Mouse (Mus musculus) kidney, adult 9 months (tissue): ENCODE data around the gene Rufy1.

ENCODE experiments used
- DNase-seq: peaks from one replicate; pipeline ENCODE4 v3.0.0; 2022

Gene Rufy1

GRCm38 (mm10) chr11:50421934-50422780 is 8.8 kb downstream of the Rufy1 start:
- peak; percentile 60 for DNase-seq

GRCm38 (mm10) chr11:50421461-50421860 is 9.5 kb downstream of the Rufy1 start:
- DNase-seq, result no peak

GRCm38 (mm10) chr11:50417856-50418255 is 13.1 kb downstream of the Rufy1 start:
- DNase-seq, result no peak

GRCm38 (mm10) chr11:50415563-50416241 is 15.2 kb downstream of the Rufy1 start:
- DNase-seq, result no peak

DNA sequence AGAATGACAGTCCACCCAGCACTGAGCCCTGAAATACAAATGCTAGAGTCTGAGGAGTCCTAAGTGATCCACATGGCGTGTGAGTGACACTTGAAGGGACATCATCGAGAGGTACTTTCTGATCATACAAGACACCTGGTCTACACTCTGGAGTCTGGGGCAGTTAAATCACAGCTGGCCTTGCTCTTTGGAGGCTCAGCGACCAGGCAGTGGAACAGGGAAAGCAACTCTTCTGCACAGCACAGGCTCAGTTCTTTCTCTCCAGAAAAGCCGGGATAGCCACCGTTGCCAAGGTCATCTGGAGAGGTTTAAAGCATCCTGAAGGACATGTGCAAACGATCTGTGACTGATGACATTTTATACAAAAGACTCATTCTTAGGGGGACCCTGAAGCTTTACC is 23.7 kb downstream of the Rufy1 start:
- no peak for DNase-seq

DNA sequence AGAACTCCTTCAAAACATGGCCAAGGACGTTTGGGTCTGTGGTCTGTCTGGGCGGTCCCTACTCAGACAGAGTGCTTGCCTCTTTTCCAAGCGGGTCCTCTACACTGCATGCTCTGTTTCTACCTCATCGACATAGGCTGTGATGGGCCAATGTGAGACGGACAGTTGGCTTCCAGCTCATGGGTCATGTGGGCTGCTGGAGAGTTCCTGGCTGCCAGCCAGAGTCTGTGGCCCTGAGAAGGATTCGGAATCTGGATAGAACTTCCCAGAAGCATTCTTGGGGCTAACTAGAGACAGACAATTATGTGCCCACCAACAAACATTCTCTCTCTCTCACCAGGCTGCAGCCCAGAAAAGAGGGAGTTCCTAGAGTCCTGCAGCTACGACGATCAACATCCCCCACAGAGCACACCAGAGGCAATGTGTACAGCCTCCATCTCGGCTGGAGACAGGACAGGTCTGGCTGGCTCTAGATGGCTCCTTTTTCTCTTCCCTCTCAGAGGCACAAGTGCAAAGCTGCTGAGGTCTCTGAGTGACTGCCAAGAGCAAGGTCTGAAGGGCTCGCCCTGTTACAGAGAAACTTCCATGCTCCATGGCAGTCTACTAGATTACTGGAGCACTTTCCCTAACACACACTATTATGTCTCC is 27.4 kb downstream of the Rufy1 start:
- DNase-seq, result peak; percentile 61

GRCm38 (mm10) chr11:50402481-50402880 is 28.4 kb downstream of the Rufy1 start:
- DNase-seq, result peak; percentile 60

DNA sequence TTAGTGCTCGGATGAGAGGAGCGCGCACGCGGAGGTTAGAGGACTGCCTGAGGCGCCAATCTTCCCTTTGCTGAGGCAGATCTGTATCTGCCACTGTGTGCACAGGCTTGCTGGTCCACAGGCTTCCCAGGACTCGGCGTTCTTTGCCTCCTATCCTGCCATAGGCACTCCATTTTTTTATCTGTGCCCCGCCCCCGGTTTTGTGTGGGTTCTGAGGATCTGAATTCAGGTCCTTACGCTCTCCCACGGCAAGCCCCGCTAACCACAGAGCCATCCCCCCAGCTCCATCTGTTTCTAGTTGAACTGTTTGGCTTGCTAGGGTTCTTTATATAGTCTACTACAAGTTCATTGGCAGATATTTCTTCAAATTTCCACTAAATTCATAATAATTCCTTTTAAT is 32.1 kb downstream of the Rufy1 start:
- no peak for DNase-seq

- DNase-seq, result no peak
Observed at GRCm38 (mm10) chr11:50397316-50397715, 33.6 kb downstream of the Rufy1 start.

DNA sequence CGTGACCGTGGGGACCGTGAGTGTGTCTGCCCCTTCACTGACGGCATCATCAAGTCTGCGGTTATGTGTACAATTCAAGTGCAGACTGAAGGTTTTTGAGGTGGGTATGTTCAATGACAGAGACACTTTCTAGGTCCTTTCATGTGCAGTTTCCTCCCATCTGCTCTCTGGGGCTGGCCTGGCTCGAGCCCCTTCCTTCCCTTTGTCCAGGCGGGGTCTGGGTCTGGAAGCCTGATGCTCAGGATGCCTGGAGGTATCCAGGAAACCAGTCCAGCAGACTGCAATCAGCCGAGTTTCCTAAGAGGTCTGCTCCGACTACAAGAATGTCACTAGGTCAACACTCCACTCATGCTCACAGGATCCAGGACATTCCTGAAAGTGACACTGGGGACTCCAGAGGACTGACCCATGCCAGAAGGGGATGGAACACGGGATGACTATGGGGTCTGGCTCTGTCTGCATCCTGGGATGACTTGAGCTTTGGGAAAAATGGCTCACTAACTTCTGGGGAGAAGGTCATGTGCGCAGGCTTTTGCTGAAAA is 34.1 kb downstream of the Rufy1 start:
- no peak for DNase-seq

DNA sequence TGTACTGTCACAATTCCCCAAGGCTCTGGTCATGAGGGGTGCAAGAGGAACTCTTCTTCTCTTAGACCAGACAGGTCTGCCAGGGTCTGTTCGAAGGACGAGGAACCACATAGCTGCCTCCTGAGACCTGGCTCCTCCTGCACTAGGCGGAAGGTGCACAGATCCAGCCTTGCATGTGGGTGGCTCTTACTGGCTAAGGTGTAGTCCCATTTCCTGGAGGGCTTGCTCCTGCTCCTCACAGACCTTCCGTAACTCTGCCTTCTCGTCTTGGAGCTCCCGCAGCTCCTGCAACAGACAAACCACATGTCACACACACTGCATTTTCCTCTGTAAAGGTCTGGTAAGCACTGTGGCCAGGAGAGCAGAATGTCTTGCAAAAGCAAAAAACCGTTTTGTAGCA is 36.2 kb downstream of the Rufy1 start:
- no peak for DNase-seq

DNA sequence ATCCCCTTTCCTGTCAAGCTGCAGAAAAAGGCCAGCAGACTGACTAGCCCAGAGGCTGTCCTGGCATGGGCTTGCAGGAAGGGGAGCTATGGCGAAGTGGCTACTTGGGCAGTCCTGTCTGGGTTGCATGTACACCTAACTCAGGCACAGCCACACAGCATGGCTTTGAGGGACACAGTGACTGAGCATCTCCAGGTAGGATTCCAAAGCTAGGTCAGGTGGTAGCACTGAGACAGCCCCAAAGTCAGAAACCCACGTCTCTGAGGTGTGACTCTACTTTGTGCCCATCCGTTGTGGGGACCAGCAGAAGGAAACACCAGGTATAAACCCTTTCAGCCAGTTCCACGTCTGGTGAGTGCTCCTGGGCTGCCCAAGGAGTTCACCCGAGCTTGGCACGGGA is 37.6 kb downstream of the Rufy1 start:
- no peak for DNase-seq

DNA sequence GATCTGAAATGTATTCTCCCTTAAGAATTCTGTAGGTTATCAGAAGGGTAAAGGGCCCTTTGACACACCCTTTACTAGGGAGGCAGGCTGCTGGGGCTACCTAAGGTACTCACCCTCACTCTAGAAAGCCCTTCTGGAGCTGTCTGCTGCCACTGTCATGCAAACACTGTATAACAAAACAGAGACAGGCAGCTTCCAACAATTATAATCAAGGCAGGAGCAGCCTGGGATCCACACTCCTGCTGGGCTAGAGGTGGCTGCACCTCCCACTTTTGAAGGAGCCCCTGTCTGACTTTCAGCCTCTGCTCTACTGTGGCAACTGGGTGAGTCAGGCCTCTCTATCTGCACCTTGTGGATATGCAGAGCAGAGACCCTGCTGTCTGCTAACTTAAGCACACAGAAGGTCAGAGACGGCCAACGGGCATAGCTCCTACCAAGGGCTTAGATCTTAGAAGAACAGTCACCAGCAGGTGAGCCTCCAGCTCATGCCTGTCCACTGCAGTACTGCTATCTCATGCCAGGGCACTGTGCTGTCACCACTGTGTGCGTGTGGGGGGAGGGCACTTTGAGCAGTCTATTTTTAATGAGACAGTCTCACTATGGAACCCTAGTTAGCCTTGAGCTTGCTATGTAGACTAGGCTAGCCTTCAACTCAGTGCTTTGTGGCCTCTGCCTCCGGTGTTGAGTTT is 39.5 kb downstream of the Rufy1 start:
- no peak for DNase-seq

DNA sequence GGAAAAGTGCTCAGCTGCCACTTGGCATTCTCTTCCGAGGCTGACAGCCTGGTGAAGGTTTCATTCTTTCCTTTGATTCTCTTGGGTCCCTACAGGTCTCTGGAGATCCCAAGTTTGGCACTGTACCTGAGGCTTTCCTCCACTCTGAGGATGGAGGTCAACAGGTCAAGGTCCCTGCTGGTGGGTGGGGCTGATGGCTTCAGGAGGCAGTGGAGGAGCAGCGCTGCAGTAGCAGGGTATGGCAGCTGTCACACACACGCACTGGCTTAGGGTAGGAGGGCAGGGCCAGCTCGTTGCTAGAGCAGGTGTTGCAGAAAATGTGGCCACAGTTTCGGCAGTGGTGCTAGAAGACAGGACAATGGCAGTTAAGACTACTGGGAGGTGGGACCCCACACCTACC is 41.3 kb downstream of the Rufy1 start:
- no peak for DNase-seq

- DNase-seq, result no peak
Observed at GRCm38 (mm10) chr11:50389011-50389410, 41.9 kb downstream of the Rufy1 start.

DNA sequence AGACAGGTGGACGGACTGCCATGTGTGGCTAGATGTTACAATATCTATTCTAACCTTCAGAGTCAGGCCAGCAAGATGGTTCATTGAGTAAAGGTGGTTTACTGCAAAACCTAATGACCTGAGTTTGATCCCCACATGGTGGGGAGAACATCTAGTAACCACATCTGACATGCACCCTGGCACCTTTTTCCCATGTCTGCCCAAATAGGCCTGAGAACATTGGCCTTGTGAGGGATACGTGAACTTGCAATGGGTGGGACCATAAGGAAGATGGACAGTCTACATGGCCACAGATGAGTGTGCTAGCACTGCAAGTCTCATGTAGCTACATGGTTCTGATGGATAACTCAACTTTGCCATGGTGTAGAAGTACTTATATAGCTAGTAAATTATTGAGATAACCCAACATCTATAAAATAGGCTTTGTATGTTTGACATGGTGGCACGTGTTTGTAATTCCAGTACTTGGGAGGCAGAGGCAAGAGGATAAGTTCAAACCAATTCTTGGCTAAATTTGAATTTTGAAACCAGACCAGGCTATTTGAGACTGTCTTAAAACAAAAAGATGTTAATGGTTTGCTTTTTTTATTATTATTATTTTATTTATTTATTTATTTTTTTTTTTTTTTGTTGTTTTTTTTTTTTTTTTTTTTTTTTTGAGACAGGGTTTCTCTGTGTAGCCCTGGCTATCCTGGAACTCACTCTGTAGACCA is 42.6 kb downstream of the Rufy1 start:
- DNase-seq, result no peak

DNA sequence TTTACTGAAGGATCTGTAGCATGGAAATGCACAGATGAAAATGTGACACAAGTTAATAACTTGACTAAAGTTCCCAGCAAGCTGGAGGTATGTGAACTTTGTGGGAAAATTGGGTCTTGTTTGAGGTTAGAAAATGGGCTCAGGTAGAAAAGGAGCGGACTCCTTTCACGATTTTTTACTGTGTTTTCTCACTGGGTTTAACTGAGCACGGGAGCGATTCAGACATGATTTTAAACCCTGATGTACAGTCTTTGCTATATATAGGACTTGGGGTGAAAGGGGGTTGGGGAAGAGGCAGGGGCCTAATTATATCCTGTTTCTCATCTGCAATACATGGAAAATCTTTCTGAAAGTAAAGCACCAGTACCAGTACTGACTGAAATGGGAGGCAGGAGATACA is 43.2 kb downstream of the Rufy1 start:
- no peak for DNase-seq

DNA sequence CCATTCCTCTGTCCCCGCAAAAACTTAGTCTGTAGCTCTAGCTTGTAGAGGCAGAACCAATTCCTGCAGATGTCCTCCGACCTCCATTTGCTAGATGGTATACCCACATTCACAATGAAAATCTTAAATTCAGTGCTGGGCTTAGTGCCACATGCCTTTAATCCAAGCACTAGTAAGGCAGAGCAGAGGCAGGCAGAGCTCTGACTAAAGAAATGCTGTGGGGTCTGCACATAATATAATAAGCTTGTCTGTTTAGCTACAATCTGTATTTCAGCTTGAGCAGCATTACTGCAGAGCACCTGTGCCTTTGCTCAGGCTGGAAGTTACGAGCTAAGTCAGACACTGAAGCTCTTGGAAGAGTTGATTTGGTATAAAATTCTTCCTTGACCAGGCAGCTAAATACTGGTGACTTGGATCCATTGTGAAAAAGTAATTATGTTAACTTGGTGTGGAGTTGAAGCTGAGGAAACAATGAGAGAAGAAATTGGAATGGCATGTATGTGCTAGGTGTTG is 43.7 kb downstream of the Rufy1 start:
- no peak for DNase-seq

DNA sequence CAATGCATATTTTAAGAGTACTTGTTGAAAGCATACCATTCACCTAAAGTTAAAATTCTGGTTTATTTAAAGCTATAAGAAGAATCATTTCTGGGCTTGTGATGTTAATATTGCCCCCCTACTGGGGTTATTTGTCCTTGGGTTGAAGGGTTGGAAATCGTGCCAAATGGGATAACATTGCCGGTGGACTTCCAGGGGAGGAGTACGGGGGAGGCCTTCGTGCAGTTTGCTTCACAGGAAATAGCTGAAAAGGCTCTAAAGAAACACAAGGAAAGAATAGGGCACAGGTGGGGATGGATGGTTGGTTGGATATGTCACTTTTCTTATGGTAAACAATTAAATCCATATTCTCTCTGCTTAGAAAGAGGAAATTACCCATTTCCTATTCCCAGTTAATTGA is 49.6 kb downstream of the Rufy1 start:
- DNase-seq, result no peak

DNA sequence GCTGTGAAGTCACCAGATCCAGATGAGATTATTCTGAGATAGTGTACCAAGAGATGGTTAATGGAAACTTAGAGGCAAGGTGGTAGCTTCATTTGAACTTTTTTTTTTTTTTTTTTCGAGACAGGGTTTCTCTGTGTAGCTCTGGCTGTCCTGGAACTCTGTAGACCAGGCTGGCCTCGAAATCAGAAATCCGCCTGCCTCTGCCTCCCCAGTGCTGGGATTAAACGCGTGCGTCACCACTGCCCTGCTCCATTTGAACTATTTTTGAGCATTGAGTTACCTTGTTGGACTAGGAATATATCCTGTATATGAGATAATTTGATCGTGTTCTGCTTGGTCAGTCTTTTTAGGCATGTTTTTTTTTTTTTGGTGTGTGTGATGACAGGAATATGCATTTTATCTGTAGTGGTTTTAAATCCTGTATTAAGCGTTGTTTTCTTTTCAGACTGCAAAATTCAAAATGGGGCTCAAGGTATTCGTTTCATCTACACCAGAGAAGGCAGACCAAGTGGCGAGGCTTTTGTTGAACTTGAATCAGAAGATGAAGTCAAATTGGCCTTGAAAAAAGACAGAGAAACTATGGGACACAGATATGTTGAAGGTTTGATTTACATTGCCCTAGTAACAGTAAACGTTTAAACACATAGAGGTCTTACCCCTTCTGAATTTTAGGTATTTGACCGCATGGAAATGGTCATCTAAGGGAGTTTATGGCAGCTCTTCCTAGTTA is 51.7 kb downstream of the Rufy1 start:
- no peak for DNase-seq

DNA sequence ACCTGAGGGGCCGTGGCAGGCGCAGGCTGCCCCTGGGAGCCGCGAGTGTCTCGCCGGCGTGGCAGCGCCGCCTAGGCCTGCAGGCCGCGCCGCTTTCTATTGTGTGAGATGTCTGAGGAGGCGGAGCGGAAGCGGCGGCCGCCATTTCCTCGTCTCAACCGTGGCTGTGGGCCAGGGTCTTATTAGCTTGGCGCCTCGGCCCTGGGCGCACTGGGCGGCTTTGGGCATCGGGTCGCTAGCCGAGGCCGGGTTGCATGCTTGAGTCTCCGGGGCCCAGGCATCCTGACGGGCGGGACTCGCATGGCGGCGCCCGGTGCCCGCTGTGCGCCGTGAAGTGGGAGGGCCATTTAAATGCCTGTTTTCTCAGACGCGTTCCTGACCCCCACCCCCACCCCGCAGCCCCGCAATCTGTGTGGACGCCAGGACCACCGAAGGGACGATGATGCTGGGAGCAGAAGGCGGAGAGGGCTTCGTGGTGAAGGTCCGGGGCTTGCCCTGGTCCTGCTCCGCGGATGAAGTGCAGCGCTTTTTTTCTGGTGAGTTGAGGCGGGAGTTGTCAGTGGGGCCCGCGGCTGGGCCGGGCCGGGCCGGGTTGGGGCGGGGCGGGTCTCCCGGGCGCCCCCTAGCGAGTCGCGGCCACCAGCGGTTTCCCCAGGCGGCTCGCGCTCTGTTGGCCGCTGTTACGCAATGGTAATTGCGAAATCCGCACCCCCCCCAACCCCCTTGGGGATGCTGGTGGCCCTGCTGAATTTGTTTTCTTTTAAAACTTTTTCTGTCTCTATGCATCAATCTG is 52.8 kb downstream of the Rufy1 start:
- peak; percentile 86 for DNase-seq
